Mouse (Mus musculus): ENCODE data around the gene Capns2.

The Capns2 gene

DNA sequence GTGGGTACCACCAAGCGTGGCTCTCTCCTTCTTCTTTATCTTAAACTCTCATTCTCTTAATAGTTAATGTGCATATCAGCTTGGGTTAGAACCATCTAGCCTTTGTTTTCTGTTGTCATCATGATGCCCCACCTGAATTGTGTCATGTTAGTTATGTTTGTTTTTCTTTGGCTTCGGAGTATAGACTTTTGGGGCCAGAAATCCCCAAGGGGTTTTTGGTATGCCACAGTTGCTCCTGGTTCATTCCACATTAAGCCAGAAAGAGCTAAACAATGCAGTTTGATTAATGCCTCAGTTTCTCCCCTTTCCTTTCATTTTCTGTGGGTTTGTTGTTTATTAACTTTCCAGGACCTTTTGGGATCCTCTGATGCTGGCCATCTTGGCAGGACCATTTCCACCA lies 7.2 kb downstream of the Capns2 start:
- no peak for DNase-seq

DNA sequence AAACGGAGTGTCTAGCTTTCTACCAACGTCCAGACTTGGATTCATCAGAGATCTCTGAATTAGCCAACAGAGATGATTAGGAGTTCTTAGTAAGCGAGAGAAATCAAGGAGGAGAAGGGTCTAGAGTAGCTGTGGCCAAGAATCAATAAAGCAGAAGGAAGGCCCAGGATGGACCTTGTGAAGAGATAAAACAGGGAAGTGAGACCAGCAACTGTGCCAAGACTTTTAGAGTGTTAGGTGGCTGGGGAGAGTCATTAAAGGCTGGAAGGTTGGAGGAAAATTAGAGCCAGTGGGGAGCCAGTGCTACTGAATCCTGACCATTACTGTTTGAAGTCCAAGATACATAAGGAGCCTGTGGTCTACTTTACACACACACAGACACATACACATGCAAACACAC lies 10.3 kb downstream of the Capns2 start:
- DNase-seq: no peak

DNA sequence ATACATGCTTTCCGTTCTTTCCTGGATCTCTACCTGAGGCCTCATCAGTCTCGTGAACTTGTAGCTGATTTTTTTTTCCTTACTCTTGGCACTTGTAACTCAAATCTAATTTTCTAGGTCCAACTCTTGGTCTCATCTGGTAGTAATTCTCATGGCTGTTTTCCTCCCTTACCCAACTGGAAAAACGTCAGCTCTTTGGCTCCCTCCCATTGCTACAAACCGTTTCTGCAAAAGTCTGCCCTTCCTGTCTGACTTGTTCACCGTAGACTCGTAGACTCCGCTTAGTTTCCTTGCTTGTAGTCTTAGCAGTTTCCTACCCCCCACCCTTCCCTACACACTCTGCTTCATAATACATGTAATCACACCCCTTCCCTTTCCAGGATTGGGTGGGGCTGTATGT lies 12.2 kb downstream of the Capns2 start:
- no peak for DNase-seq

DNA sequence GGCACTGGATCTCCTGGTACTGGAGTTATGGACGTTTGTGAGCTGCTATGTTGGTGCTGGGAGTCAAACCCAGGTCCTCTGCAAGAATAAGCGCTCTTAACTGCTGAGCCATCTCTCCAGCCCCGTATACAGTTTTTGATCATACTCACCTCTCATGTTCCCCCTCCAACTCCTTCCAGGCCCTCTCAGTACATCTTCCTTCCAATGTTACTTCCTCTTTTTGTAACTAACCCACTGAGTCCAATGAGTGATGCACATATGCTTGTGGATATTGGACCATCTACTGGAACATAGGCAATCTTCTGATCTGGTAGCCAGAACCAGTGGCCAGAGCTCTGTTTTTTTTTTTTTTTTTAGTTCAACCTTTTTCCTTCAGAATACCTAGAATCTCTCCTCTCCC lies 14.9 kb downstream of the Capns2 start:
- DNase-seq: no peak

DNA sequence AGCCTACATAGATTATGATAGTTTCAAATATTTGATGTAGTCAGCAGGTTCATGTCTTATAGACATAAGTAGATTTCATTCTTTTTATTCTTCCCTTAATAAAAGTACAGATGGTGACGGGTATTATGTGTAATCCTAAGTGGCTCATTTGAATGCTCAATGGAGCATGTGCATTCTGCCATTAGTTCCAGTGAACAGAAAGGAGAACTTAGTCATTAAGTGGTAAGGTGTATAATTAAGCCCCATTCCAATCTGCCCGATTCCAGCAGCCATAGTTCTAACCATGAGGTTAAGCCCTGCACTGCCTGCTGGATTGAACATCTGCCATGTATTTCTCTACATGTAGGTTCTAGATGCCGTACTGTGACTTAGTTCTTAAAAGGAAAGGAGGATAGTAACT lies 20.6 kb downstream of the Capns2 start:
- no peak for DNase-seq

DNA sequence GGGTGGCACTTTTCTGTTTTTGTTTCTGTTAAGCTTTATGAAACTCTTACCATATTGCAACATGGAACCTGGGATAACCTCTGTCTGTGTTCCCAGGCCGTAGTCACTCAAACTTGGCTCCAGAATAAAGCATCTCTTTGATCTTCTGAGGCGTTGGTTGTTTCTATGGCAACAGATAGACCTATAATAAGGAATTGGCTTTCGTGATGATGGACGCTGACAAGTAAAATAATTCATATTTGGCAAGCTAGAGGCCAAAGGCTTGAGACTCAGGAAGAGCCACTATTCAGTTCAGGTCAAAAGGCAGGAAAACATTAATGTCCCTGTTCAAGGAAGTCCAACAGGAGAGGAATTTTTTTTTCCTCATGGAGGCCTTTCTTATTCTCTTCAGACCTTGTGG lies 27.8 kb downstream of the Capns2 start:
- no peak for DNase-seq

DNA sequence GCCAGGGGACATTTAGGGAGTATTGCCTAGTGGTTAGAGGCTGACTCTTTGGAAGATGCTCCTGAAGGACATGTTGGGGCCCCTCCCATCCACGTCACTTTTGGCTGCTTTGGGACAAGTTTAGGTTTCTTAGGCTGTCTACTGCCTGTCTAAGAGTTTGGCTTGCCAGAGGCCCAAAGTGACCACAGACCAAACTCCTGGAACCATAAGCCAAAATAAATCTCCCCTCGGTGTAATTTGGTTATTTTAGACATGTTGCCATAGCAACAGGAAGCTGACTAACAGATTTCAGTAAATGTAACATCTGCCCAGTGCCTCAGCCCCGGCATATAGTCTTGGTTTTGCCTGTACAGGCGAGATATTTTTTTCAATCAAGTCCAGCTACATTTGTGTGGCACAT lies 36.8 kb downstream of the Capns2 start:
- no peak for DNase-seq

DNA sequence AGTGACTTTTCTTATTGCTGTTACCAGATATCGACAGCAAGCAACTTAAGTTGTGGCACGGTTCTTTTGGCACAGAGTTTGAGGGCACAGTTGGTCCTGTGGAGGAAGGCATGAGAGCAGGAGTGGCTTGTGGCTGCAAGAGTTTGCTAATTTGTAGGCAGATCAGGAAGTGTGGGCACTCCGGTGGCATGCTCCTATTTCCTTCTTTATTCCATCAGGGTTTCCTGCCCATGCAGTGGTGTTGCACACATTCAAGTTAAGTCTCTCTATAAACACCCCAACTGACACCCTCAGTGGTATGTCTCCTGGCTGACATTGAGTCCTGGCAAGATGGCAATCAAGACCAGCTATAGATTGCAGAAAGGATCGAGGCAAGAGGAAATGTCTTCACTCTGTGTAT lies 47.9 kb downstream of the Capns2 start:
- DNase-seq: no peak

DNA sequence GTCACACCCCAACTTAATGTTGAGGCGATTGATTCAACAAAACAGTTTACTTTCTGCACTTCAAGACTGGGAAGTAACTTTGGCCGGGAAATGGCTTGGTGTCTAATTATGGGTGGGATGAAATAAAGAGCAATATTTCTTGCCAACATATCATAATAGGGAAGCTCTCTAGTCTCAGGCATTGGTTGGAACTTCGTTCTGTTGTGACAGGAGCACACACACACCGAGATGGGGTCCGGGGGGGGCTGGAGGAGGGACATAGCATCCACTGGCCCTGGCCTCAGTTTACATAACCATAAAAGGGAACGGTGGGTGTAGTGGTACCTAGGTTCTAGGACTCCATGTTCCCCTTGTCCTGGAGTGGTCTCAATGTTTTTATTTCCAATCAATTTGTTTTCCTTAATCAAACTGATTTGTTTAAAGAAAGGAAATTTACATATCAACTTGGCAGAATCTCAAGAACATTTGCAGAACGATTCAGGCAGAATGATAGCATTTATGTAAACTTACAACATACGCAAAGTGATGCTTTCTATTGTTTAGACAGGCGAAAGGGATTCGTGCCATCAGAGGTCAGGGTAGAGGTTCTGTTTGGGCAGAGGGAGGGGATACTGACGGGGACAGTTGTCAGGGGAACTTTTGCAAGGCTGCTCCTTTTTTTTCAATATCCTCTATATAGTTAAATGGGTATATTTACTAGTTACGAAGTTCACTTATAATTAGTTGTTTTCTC lies 49.6 kb downstream of the Capns2 start:
- no peak for DNase-seq
